Mouse (Mus musculus): ENCODE data around the gene Abcb9. TPM values are rescaled to one million over a fixed set of nuclear protein-coding genes. Genes with fewer than 3 reads are reported as not detected.

Abcb9 gene
- polyA plus RNA-seq, 1 experiment from 2014 or later: 3.8 TPM

GRCm38 (mm10) chr5:124089868-124090267 is 5.7 kb downstream of the Abcb9 start:
- Histone ChIP-seq H3K9ac (no peak overlapping the region), H3K4me3 (no peak overlapping the region), H3K4me1 (no peaks in the 10 kb centered on the region), H3K9me3 (replicated peaks) (no peaks in the 10 kb centered on the region), H3K27ac (no peak overlapping the region), H3K27me3 (peaks cover 17% of the 10 kb centered on the region), H3K36me3 (no peaks in the 10 kb centered on the region), H3K4me2 (replicated peaks) (no peak overlapping the region)
- no peak for ATAC-seq (ENCODE audit: low FRiP score)
- WGBS: 86% methylated on average over 23 of the region's 23 CpGs

DNA sequence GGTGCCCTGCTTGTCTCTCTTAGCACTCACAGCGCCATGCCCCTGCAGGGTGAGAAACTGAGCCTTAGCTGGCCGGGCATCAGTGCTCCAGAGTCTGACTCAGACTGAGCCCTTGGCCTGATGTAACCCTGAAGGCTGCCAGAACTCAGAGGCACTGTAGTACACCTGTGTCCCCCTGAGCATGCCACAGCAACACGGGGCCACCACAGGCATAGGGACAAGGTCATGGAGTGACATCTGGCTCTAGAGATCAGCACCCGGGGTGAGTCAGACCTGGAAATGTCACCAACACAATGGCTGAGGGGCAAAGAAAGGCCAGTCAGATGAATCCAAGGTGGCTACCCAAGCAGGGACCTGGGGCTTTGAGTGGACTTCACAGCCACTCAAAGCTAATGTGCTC is 8.7 kb downstream of the Abcb9 start:
- Histone ChIP-seq H3K27me3 (peaks cover 4% of the 10 kb centered on the region; the same call in 1 of the 2 replicates), H3K27ac (no peak overlapping the region), H3K36me3 (no peaks in the 10 kb centered on the region), H3K4me1 (no peaks in the 10 kb centered on the region), H3K4me2 (replicated peaks) (no peak overlapping the region), H3K9me3 (replicated peaks) (no peaks in the 10 kb centered on the region), H3K9ac (no peak overlapping the region), H3K4me3 (no peak overlapping the region)
- no peak for ATAC-seq (ENCODE audit: low FRiP score)
- WGBS: 81% methylated on average over 4 of the region's 4 CpGs

GRCm38 (mm10) chr5:124085513-124085912 is 10.1 kb downstream of the Abcb9 start:
- Histone ChIP-seq H3K36me3 (no peaks in the 10 kb centered on the region), H3K27ac (no peak overlapping the region), H3K9ac (no peak overlapping the region), H3K4me1 (no peaks in the 10 kb centered on the region), H3K27me3 (peaks cover 4% of the 10 kb centered on the region; the same call in 1 of the 2 replicates), H3K4me2 (replicated peaks) (no peak overlapping the region), H3K4me3 (no peak overlapping the region), H3K9me3 (replicated peaks) (no peaks in the 10 kb centered on the region)
- ATAC-seq (ENCODE audit: low FRiP score): no peak
- WGBS: 79% methylated on average over 3 of the region's 3 CpGs

DNA sequence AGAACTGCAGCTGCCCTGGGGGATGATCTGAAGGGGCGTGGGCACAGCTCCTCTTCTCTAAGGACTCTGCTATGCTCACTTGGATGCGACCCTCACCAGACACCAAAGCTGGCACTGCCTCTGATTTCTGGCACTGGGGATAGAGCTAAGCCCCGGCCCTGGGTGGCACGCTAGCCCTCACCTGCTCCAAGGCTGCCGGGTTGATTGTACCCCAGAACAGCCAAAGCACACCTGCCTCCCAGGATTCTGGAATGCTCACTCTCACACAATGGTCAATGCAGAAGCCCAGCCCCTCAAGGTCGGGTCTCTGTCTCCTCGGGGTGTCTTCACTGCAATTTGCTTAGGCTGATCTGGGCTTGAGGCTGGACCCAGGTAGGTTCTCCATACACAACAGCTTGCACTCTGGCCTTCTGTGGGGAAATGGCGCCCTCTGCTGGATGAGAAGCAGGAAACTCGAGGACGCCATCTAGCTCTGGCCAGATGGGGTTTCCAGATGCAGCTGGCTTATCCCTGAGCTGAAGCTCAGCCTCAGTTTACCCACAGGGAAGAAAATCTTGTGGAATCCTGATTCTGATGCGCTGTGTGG is 10.9 kb downstream of the Abcb9 start:
- 42% methylated on average over 11 of the region's 11 CpGs for whole genome bisulfite sequencing
- ATAC-seq (ENCODE audit: low FRiP score): 0 out of 2 replicates have a peak, but pooled peaks have one; percentile 8
- Histone ChIP-seq H3K4me3 (no peak overlapping the region), H3K9me3 (replicated peaks) (no peaks in the 10 kb centered on the region), H3K4me2 (replicated peaks) (no peak overlapping the region), H3K9ac (no peak overlapping the region), H3K27me3 (peaks cover 4% of the 10 kb centered on the region; the same call in 1 of the 2 replicates), H3K4me1 (peaks cover 2% of the 10 kb centered on the region; the same call in 1 of the 2 replicates), H3K36me3 (no peaks in the 10 kb centered on the region), H3K27ac (no peak overlapping the region)

DNA sequence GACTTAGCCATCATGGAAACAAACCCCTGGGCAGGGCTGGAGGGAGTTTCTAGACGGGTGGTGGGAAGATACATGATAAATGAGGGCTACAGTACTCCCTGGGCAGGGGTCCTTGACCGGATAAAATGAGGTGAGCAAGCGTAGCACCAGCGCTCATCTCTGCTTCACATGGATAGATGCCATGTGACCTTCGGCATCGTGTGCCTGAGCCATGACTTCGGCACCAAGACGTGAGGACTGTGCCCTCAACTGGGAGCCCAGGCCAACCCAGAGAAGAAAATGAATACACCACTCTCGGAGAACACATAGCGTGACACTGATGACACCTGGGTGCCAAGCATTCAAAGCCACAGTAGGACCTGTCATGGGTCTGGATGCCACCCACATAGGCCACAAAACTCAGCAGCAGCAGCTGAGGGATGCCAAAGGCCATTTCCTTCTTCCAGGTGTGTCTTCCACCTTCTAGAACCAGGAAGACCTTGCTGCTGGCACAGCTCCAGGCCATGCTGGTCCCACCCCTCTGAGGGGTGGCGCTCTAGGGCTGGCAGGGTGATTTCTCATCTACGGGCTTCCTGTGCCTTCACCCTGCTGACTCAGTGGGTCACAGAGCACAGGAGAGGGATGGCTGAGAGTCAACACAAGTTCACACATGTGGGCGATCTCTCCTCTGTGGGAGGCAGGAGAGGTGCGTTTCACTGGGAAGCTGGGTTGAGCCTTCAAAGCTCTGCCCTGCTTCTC is 11.6 kb downstream of the Abcb9 start:
- no peak for ATAC-seq (ENCODE audit: low FRiP score)
- Histone ChIP-seq H3K27ac (no peak overlapping the region), H3K36me3 (no peaks in the 10 kb centered on the region), H3K9me3 (replicated peaks) (no peaks in the 10 kb centered on the region), H3K4me3 (no peak overlapping the region), H3K27me3 (peaks cover 4% of the 10 kb centered on the region; the same call in 1 of the 2 replicates), H3K4me2 (replicated peaks) (no peak overlapping the region), H3K4me1 (peaks cover 9% of the 10 kb centered on the region; the same call in 1 of the 2 replicates), H3K9ac (no peak overlapping the region)
- WGBS: 86% methylated on average over 14 of the region's 14 CpGs

DNA sequence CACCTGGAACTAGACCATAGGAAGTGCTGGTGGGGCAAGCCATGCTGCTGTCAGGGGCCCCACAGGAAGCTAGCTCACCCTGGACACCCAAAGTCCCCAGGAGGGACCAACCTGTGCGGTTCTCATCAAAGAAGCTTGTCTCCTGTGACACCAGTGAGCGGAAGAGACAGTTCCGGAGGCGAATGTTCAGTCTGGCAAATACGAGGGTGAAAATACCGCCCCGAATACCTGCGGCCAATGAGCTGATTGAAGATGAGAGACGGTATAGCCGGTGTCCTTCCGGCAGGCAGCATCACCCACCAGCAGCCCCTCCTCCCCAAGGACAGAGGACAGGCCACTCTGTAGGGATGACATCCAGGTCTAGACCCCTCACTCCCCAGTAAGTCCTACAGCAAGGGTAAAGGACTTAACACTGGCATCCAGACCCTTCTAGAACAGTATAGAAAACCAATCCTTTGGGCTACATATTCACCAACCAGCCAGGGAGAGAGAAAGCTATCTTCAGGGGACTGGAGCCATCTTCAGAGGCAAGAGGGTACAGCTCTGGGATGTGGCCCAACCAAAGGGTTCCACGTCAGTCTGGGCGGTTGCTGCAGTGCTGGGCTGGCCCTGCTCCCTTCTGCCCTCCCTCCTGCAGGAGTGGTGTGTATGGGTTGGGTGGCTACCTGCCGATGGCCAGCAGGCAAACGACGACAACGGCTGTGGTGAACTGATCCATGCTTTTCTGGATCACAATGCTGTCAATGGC is 12.5 kb downstream of the Abcb9 start:
- H3K4me1 ChIP-seq: peaks cover 18% of the 10 kb centered on the region
- 92% methylated on average over 17 of the region's 17 CpGs for WGBS
- no peak overlapping the region for H3K4me2 ChIP-seq (replicated peaks)
- no peaks in the 10 kb centered on the region for H3K9me3 ChIP-seq (replicated peaks)
- no peaks in the 10 kb centered on the region for H3K36me3 ChIP-seq
- no peak for ATAC-seq (ENCODE audit: low FRiP score)
- H3K27ac ChIP-seq: no peak overlapping the region
- no peak overlapping the region for H3K9ac ChIP-seq
- H3K27me3 ChIP-seq: peaks cover 4% of the 10 kb centered on the region; the same call in 1 of the 2 replicates
- no peak overlapping the region for H3K4me3 ChIP-seq

- H3K27me3 ChIP-seq: peaks cover 4% of the 10 kb centered on the region; the same call in 1 of the 2 replicates
- peaks cover 24% of the 10 kb centered on the region for H3K4me1 ChIP-seq
- no peak for ATAC-seq (ENCODE audit: low FRiP score)
- H3K4me3 ChIP-seq: no peak overlapping the region
- H3K9me3 ChIP-seq (replicated peaks): no peaks in the 10 kb centered on the region
- no peak overlapping the region for H3K27ac ChIP-seq
- 82% methylated on average over 10 of the region's 10 CpGs for WGBS
- H3K36me3 ChIP-seq: no peaks in the 10 kb centered on the region
- no peak overlapping the region for H3K4me2 ChIP-seq (replicated peaks)
- no peak overlapping the region for H3K9ac ChIP-seq
Measured at GRCm38 (mm10) chr5:124082447-124082846, 13.2 kb downstream of the Abcb9 start.

- 94% methylated on average over 17 of the region's 17 CpGs for WGBS
- no peak overlapping the region for H3K27ac ChIP-seq
- no peaks in the 10 kb centered on the region for H3K36me3 ChIP-seq
- no peaks in the 10 kb centered on the region for H3K9me3 ChIP-seq (replicated peaks)
- no peak overlapping the region for H3K4me2 ChIP-seq (replicated peaks)
- H3K4me3 ChIP-seq: no peak overlapping the region
- ATAC-seq (ENCODE audit: low FRiP score): no peak
- H3K9ac ChIP-seq: peak overlapping the region; percentile 32; the same call in 1 of the 2 replicates
- peaks cover 28% of the 10 kb centered on the region for H3K4me1 ChIP-seq
- no peaks in the 10 kb centered on the region; the same call in 1 of the 2 replicates for H3K27me3 ChIP-seq
Measured at GRCm38 (mm10) chr5:124079880-124080279, 15.7 kb downstream of the Abcb9 start.

DNA sequence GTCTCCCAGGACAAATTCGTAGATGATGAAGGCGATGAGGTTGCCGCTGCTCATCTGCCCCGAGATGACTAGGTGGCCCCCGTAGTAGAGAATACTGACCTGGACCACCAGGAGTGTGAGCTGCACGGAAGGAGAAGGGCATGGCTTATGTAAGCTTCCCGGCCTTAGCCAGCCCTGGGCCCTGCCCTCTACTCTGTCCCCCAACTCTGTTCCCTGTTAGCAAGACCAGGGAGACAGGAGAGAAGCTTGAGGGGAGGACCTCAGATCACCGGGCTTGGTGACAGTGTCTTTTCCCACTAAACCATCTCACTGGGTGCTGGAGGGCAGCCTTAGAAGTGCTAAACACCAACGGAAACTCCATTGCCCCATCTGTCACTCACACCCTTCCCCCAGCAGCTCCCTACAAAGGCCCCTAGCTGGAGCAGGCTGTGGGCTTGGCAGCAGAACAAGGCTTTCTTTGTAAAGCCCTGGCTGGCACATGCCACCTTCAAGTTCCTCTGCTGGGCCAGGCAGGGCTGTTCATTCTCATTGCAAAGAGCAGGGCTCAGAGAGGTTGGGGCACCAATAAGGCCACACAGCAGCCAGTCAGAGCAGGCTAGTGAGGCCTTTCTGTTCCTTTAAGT is 16.7 kb downstream of the Abcb9 start:
- H3K4me1 ChIP-seq: peaks cover 34% of the 10 kb centered on the region
- H3K27me3 ChIP-seq: no peaks in the 10 kb centered on the region; the same call in 1 of the 2 replicates
- no peak overlapping the region for H3K9ac ChIP-seq
- no peak overlapping the region for H3K4me3 ChIP-seq
- H3K9me3 ChIP-seq (replicated peaks): no peaks in the 10 kb centered on the region
- no peak overlapping the region; the same call in 1 of the 2 replicates for H3K4me2 ChIP-seq (replicated peaks)
- peak; percentile 72 for ATAC-seq (ENCODE audit: low FRiP score)
- H3K27ac ChIP-seq: peak overlapping the region; percentile 56
- 59% methylated on average over 9 of the region's 9 CpGs for WGBS
- no peaks in the 10 kb centered on the region for H3K36me3 ChIP-seq

DNA sequence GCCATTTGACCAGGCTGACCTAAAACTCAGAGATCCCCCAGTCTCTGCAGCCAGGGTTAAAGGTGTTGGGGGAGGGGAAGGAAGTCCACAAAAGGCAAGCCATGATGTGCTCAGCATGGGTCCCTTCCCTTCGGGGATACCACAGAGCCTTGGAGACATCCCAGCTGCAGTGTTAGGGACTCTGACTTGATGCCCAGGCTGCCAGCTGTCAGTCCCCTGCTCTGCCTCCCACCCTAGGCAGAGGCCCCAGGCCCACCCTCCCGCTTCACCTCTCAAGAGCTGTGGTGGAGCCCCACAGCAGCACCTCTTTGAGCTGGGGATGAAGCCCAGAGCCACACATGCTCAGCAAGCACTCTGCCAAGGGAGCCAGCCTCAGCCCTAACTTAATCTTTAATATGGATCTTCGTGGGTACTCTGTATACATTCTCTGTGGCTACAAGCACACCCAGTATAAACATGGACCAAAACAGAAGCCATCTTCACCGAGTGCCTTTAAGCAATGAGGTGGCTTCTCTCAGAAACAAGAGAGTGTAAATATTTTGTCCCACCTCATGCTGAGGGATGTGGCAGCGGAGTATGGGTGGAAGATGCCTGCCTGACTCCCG is 17.6 kb downstream of the Abcb9 start:
- Histone ChIP-seq H3K27me3 (no peaks in the 10 kb centered on the region; the same call in 1 of the 2 replicates), H3K36me3 (no peaks in the 10 kb centered on the region), H3K9ac (no peak overlapping the region), H3K4me2 (replicated peaks) (no peak overlapping the region), H3K27ac (peak overlapping the region; percentile 56), H3K4me1 (peaks cover 40% of the 10 kb centered on the region), H3K9me3 (replicated peaks) (no peaks in the 10 kb centered on the region), H3K4me3 (no peak overlapping the region)
- no peak for ATAC-seq (ENCODE audit: low FRiP score)
- 56% methylated on average over 6 of the region's 6 CpGs for WGBS

- WGBS: 82% methylated on average over 13 of the region's 13 CpGs
- ATAC-seq (ENCODE audit: low FRiP score): no peak
Measured at GRCm38 (mm10) chr5:124077241-124077640, 18.4 kb downstream of the Abcb9 start.

More at GRCm38 (mm10) chr5:124077241-124077640, 18.4 kb downstream of the Abcb9 start:
- Histone ChIP-seq H3K4me2 (replicated peaks) (no peak overlapping the region), H3K27me3 (no peaks in the 10 kb centered on the region; the same call in 1 of the 2 replicates), H3K27ac (no peak overlapping the region), H3K4me3 (no peak overlapping the region), H3K9ac (no peak overlapping the region), H3K36me3 (no peaks in the 10 kb centered on the region), H3K9me3 (replicated peaks) (no peaks in the 10 kb centered on the region), H3K4me1 (peaks cover 40% of the 10 kb centered on the region)

Data from hindbrain, embryonic 12.5 days (tissue).